Mouse (Mus musculus) layer of hippocampus, postnatal 36 days (tissue): ENCODE results near the gene Mta1. TPM values are rescaled to one million over a fixed set of nuclear protein-coding genes. Genes with fewer than 3 reads are reported as not detected.
A peak's percentile ranks its signal among the peaks of the same experiment; 100 is the strongest.

Experiments
- DNase-seq, 2 experiments: peaks; one replicate each; pipeline ENCODE4 v3.0.0; 2022
- total RNA-seq, 2 experiments: library from RNA; stranded (reverse); gene quantifications; 2 replicates each; pipeline ENCODE4 v1.2.3; 2021

Mta1 gene
- total RNA-seq, 2 experiments from 2014 or later = 69.1 to 77.8 TPM

- DNase-seq = no peak
Observed at GRCm38 (mm10) chr12:113149341-113149740, 51.3 kb downstream of the Mta1 start.

GRCm38 (mm10) chr12:113149896-113150295 lies 51.8 kb downstream of the Mta1 start:
- DNase-seq = no peak

- no peak for DNase-seq
Observed at GRCm38 (mm10) chr12:113150591-113150990, 52.5 kb downstream of the Mta1 start.

- DNase-seq = no peak
Observed at GRCm38 (mm10) chr12:113151046-113151445, 53.0 kb downstream of the Mta1 start.

- no peak for DNase-seq
Observed at GRCm38 (mm10) chr12:113151661-113152271, 53.7 kb downstream of the Mta1 start.

- no peak for DNase-seq
Observed at GRCm38 (mm10) chr12:113152272-113152661, 54.2 kb downstream of the Mta1 start.

- no peak for DNase-seq
Observed at GRCm38 (mm10) chr12:113152991-113153525, 55.0 kb downstream of the Mta1 start.

- DNase-seq = no peak
Observed at GRCm38 (mm10) chr12:113153971-113154370, 55.9 kb downstream of the Mta1 start.

- no peak for DNase-seq
Observed at GRCm38 (mm10) chr12:113154747-113155075, 56.6 kb downstream of the Mta1 start.

GRCm38 (mm10) chr12:113155076-113155771 lies 57.1 kb downstream of the Mta1 start:
- DNase-seq = no peak

GRCm38 (mm10) chr12:113155887-113156539 lies 57.9 kb downstream of the Mta1 start, which contains the start of gene Tedc1:
Gene Tedc1 (plus strand): TSS chr12:113156421.
- peak; percentile 99 for DNase-seq

GRCm38 (mm10) chr12:113156540-113156929 lies 58.5 kb downstream of the Mta1 start:
- no peak for DNase-seq

GRCm38 (mm10) chr12:113157002-113157401 lies 58.9 kb downstream of the Mta1 start:
- no peak for DNase-seq

- DNase-seq = no peak
Observed at GRCm38 (mm10) chr12:113157521-113157920, 59.4 kb downstream of the Mta1 start.

GRCm38 (mm10) chr12:113157971-113158370 lies 59.9 kb downstream of the Mta1 start:
- no peak for DNase-seq

- peak; percentile 58 to 69 for DNase-seq
Observed at GRCm38 (mm10) chr12:113163561-113164006, 65.5 kb downstream of the Mta1 start.

GRCm38 (mm10) chr12:113168031-113168536 lies 70.0 kb downstream of the Mta1 start:
- no peak for DNase-seq

- no peak for DNase-seq
Observed at GRCm38 (mm10) chr12:113176960-113177725, 79.1 kb downstream of the Mta1 start.

- no peak for DNase-seq
Observed at GRCm38 (mm10) chr12:113181020-113181419, 82.9 kb downstream of the Mta1 start.

GRCm38 (mm10) chr12:113184945-113185344 lies 86.9 kb downstream of the Mta1 start:
- DNase-seq = no peak

GRCm38 (mm10) chr12:113185442-113186291 lies 87.6 kb downstream of the Mta1 start, which contains the start of gene Tmem121:
Gene Tmem121 (plus strand): TSS chr12:113185930.
- DNase-seq = peak; percentile 38 to 49
